Mouse (Mus musculus) urinary bladder, postnatal 4 days (tissue): ENCODE measurements around the gene Myom3.

Experiments used
- DNase-seq, 2 experiments: peaks; one replicate each; pipeline ENCODE4 v3.0.0; 2021 to 2022; ENCODE audit warnings: low spot score in 2 of 2

Gene Myom3

GRCm38 (mm10) chr4:135814896-135815295, 55.4 kb downstream of the Myom3 start:
- no peak for DNase-seq

- DNase-seq = no peak
These were observed 57.5 kb downstream of the Myom3 start for GRCm38 (mm10) chr4:135816905-135817622.

- no peak for DNase-seq
These were observed 58.9 kb downstream of the Myom3 start for GRCm38 (mm10) chr4:135818366-135818765.

GRCm38 (mm10) chr4:135819826-135820526, 60.5 kb downstream of the Myom3 start:
- DNase-seq = peak in 1 of 2 experiments; percentile 43

GRCm38 (mm10) chr4:135821772-135822171, 62.3 kb downstream of the Myom3 start:
- DNase-seq = no peak

GRCm38 (mm10) chr4:135823298-135823697, 63.8 kb downstream of the Myom3 start:
- no peak for DNase-seq

GRCm38 (mm10) chr4:135824254-135824653, 64.7 kb downstream of the Myom3 start:
- DNase-seq = no peak

GRCm38 (mm10) chr4:135828491-135828890, 69.0 kb downstream of the Myom3 start:
- DNase-seq = peak; percentile 70 to 75

- no peak for DNase-seq
These were observed 72.6 kb downstream of the Myom3 start for GRCm38 (mm10) chr4:135832070-135832469.

- no peak for DNase-seq
These were observed 74.0 kb downstream of the Myom3 start for GRCm38 (mm10) chr4:135833301-135834123.

GRCm38 (mm10) chr4:135834124-135834717, 74.7 kb downstream of the Myom3 start:
- DNase-seq = no peak

GRCm38 (mm10) chr4:135838925-135839292, 79.4 kb downstream of the Myom3 start:
- DNase-seq = no peak

GRCm38 (mm10) chr4:135839293-135840011, 79.9 kb downstream of the Myom3 start:
- DNase-seq = no peak

GRCm38 (mm10) chr4:135844400-135844799, 84.9 kb downstream of the Myom3 start:
- DNase-seq = peak in 1 of 2 experiments; percentile 51

- DNase-seq = peak in 1 of 2 experiments; percentile 54
These were observed 88.1 kb downstream of the Myom3 start for GRCm38 (mm10) chr4:135847581-135847980.

- peak in 1 of 2 experiments; percentile 57 for DNase-seq
These were observed 91.0 kb downstream of the Myom3 start for GRCm38 (mm10) chr4:135850411-135851095.

GRCm38 (mm10) chr4:135851942-135852341, 92.4 kb downstream of the Myom3 start:
- DNase-seq = peak in 1 of 2 experiments; percentile 32

- peak in 1 of 2 experiments; percentile 38 for DNase-seq
These were observed 94.6 kb downstream of the Myom3 start for GRCm38 (mm10) chr4:135853987-135854546.

GRCm38 (mm10) chr4:135854630-135855029, 95.1 kb downstream of the Myom3 start:
- DNase-seq = peak in 1 of 2 experiments; percentile 44

- DNase-seq = no peak
These were observed 95.6 kb downstream of the Myom3 start for GRCm38 (mm10) chr4:135855080-135855479.
